Mouse (Mus musculus): ENCODE measurements around the gene Chfr.

- no peak for TF ChIP-seq CTCF (IDR thresholded peaks at IDR 0.05; ENCODE audit: borderline replicate concordance, insufficient read depth, low read depth, low read length)
- no peak for TF ChIP-seq POLR2A (IDR thresholded peaks at IDR 0.05; ENCODE audit: borderline replicate concordance, insufficient read depth, low read length)
Observed at GRCm38 (mm10) chr5:110091546-110091945, 44.1 kb upstream of the Chfr start.
